Mouse (Mus musculus) naive thymus-derived CD4-positive, alpha-beta T cell, adult 5 months (primary cell): ENCODE data around the gene Gm8094. TPM values are rescaled to one million over a fixed set of nuclear protein-coding genes. Genes with fewer than 3 reads are reported as not detected.

Experiments
- polyA plus RNA-seq: library from polyadenylated mRNA; unstranded; fragments of 100-300 nt; shearing (Covaris generic); gene quantifications from one replicate; pipeline ENCODE4 v1.2.1, GENCODE M21; 2017

The Gm8094 gene
- not detected for polyA plus RNA-seq

GRCm38 (mm10) chr14:43076543-43076942, at the start of gene Gm8094:
Gm8094 (minus strand) TSS chr14:43076643.

GRCm38 (mm10) chr14:43100301-43100700, 23.9 kb upstream of the Gm8094 start, which contains the start of gene Gm8104:
Gm8104 (plus strand) TSS chr14:43100601.

Other genes with a start within 250 kb of the Gm8094 start
- not detected for gene Gm21977, start 223.2 kb downstream of the Gm8094 start, polyA plus RNA-seq
- not detected for gene Gm8082, start 83.0 kb downstream of the Gm8094 start, polyA plus RNA-seq
- gene Gm10376, start 61.0 kb downstream of the Gm8094 start, polyA plus RNA-seq = not detected
- gene Gm8104, start 24.0 kb upstream of the Gm8094 start, polyA plus RNA-seq = not detected
- gene Gm7233, start 103.2 kb upstream of the Gm8094 start, polyA plus RNA-seq = not detected
- not detected for gene Gm8122, start 158.7 kb upstream of the Gm8094 start, polyA plus RNA-seq
- gene Gm8126, start 182.0 kb upstream of the Gm8094 start, polyA plus RNA-seq = not detected
- gene Gm9732, start 198.4 kb upstream of the Gm8094 start, polyA plus RNA-seq = 0.76 TPM
- not detected for gene Gm8127, start 217.2 kb upstream of the Gm8094 start, polyA plus RNA-seq